Mouse (Mus musculus) hindbrain, postnatal 0 days (tissue): ENCODE measurements at regions not wholly inside any gene's neighbourhood (a gene's known extent, or its start where the extent isn't known, plus 50 kb on each side); places are given as distances from the start of the nearest gene placed in this dataset.

Experiments
- ATAC-seq: fragments of 200-750 bp; cut with Nextera tagmentation; 2 replicates; pipeline ENCODE4 v1.8.0; 2017; ENCODE audit warnings: mild to moderate bottlenecking, moderate TSS enrichment, moderate library complexity
- DNase-seq: peaks from one replicate; pipeline ENCODE4 v3.0.0-alpha.2; 2015; ENCODE audit warnings: low spot score
- H3K27ac ChIP-seq: fragments of 300-500 bp; sonication (generic); 2 replicates; pipeline ENCODE4 v1.5.1; 2014; ENCODE audit warnings: mild to moderate bottlenecking
- H3K27me3 ChIP-seq: fragments of 300-500 bp; sonication (generic); 2 replicates; pipeline ENCODE4 v1.6.1; 2014; ENCODE audit warnings: low read length, mixed read lengths; ENCODE audit not compliant: insufficient read depth
- H3K36me3 ChIP-seq: fragments of 300-500 bp; sonication (generic); 2 replicates; pipeline ENCODE4 v1.6.1; 2014; ENCODE audit warnings: low read length, mixed read lengths; ENCODE audit not compliant: insufficient read depth
- H3K4me1 ChIP-seq: fragments of 300-500 bp; sonication (generic); 2 replicates; pipeline ENCODE4 v1.6.1; 2014; ENCODE audit warnings: antibody characterized with exemption, low read length, mixed read lengths; ENCODE audit not compliant: insufficient read depth
- H3K4me2 ChIP-seq: fragments of 300-500 bp; sonication (generic); 2 replicates; pipeline ENCODE4 v1.6.1; 2014; ENCODE audit warnings: low read depth, mild to moderate bottlenecking, low read length, moderate library complexity, mixed read lengths
- H3K4me3 ChIP-seq: fragments of 300-500 bp; sonication (generic); 2 replicates; pipeline ENCODE4 v1.5.1; 2014; ENCODE audit warnings: low read length
- H3K9ac ChIP-seq: fragments of 300-500 bp; sonication (generic); replicated peaks from 2 replicates; pipeline ENCODE4 v1.6.1; 2014; ENCODE audit warnings: mild to moderate bottlenecking, low read length, moderate library complexity, mixed read lengths
- H3K9me3 ChIP-seq: fragments of 300-500 bp; sonication (generic); 2 replicates; pipeline ENCODE4 v1.6.1; 2016; ENCODE audit warnings: low read length, mixed read lengths
- CTCF ChIP-seq: IDR thresholded peaks from 2 replicates; pipeline ENCODE4 v1.5.1; 2016; ENCODE audit warnings: antibody characterized with exemption, control low read depth, low read depth
- WGBS: fragments of 180-500 bp; shearing (Covaris S2); extraction: QIAGEN DNeasy Blood & Tissue Kit; methylation state at CpG from one replicate; pipeline ENCODE4 v1.1.7; 2014; 5-methylcytosine and 5-hydroxymethylcytosine counted together

- no peaks in the 10 kb centered on the region for H3K27me3 ChIP-seq
- H3K9me3 ChIP-seq: no peaks in the 10 kb centered on the region
- peak overlapping the region; percentile 38 for H3K4me3 ChIP-seq
- peaks cover 10% of the 10 kb centered on the region; the same call in 1 of the 2 replicates for H3K4me1 ChIP-seq
- WGBS: 4% methylated on average over 19 of the region's 19 CpGs
- DNase-seq: peak; percentile 48
- peak; percentile 63 for ATAC-seq
- no peak for TF ChIP-seq CTCF
- peak overlapping the region; percentile 37; the same call in 1 of the 2 replicates for H3K9ac ChIP-seq
- peak overlapping the region; percentile 72 for H3K4me2 ChIP-seq
- H3K36me3 ChIP-seq: no peaks in the 10 kb centered on the region
- no peak overlapping the region for H3K27ac ChIP-seq
Observed at GRCm38 (mm10) chr11:25356671-25357586, 853.6 kb downstream of the 5730522E02Rik start.

GRCm38 (mm10) chr11:25335667-25336066, 874.9 kb downstream of the 5730522E02Rik start:
- 36% methylated on average over 2 of the region's 2 CpGs for WGBS
- ATAC-seq: no peak
- H3K4me2 ChIP-seq: no peak overlapping the region

GRCm38 (mm10) chr11:25330696-25331095, 879.9 kb downstream of the 5730522E02Rik start:
- H3K27ac ChIP-seq: no peak overlapping the region
- H3K9me3 ChIP-seq: no peaks in the 10 kb centered on the region
- H3K4me1 ChIP-seq: no peaks in the 10 kb centered on the region
- no peak for TF ChIP-seq CTCF
- no peaks in the 10 kb centered on the region for H3K36me3 ChIP-seq
- H3K27me3 ChIP-seq: no peaks in the 10 kb centered on the region
- H3K4me3 ChIP-seq: no peak overlapping the region
- H3K9ac ChIP-seq: no peak overlapping the region
- ATAC-seq (no peak), DNase-seq (no peak)
- H3K4me2 ChIP-seq: no peak overlapping the region
- 76% methylated on average over 4 of the region's 4 CpGs for WGBS

More at GRCm38 (mm10) chr11:25335667-25336066, 874.9 kb downstream of the 5730522E02Rik start:
- H3K27ac ChIP-seq: no peak overlapping the region
- H3K36me3 ChIP-seq: no peaks in the 10 kb centered on the region
- H3K9ac ChIP-seq: no peak overlapping the region
- H3K4me1 ChIP-seq: no peaks in the 10 kb centered on the region
- DNase-seq: no peak
- TF ChIP-seq CTCF: no peak
- no peaks in the 10 kb centered on the region for H3K9me3 ChIP-seq
- no peak overlapping the region for H3K4me3 ChIP-seq
- no peaks in the 10 kb centered on the region for H3K27me3 ChIP-seq

- ATAC-seq (no peak), DNase-seq (no peak)
- H3K27ac ChIP-seq: no peak overlapping the region
- H3K9me3 ChIP-seq: no peaks in the 10 kb centered on the region
- no peaks in the 10 kb centered on the region for H3K36me3 ChIP-seq
- no peak overlapping the region for H3K9ac ChIP-seq
- no peak for TF ChIP-seq CTCF
- H3K4me3 ChIP-seq: no peak overlapping the region
- no peaks in the 10 kb centered on the region for H3K27me3 ChIP-seq
- no peaks in the 10 kb centered on the region for H3K4me1 ChIP-seq
- H3K4me2 ChIP-seq: no peak overlapping the region
Observed at GRCm38 (mm10) chr11:25322426-25322825, 888.1 kb downstream of the 5730522E02Rik start.

GRCm38 (mm10) chr11:25321494-25321893, 889.1 kb downstream of the 5730522E02Rik start:
- ATAC-seq: no peak
- H3K4me3 ChIP-seq: no peak overlapping the region
- no peaks in the 10 kb centered on the region for H3K4me1 ChIP-seq
- no peak overlapping the region for H3K9ac ChIP-seq
- TF ChIP-seq CTCF: no peak
- no peaks in the 10 kb centered on the region for H3K36me3 ChIP-seq
- H3K27me3 ChIP-seq: no peaks in the 10 kb centered on the region
- no peak overlapping the region for H3K27ac ChIP-seq
- no peaks in the 10 kb centered on the region for H3K9me3 ChIP-seq
- 86% methylated on average over 4 of the region's 4 CpGs for WGBS
- H3K4me2 ChIP-seq: no peak overlapping the region
- no peak for DNase-seq

GRCm38 (mm10) chr11:25314645-25315044, 895.9 kb downstream of the 5730522E02Rik start:
- no peak overlapping the region for H3K9ac ChIP-seq
- no peaks in the 10 kb centered on the region for H3K36me3 ChIP-seq

GRCm38 (mm10) chr11:25313879-25314278, 896.7 kb downstream of the 5730522E02Rik start:
- no peaks in the 10 kb centered on the region for H3K4me1 ChIP-seq
- no peak overlapping the region for H3K27ac ChIP-seq
- no peaks in the 10 kb centered on the region for H3K36me3 ChIP-seq
- DNase-seq: peak; percentile 30
- no peaks in the 10 kb centered on the region for H3K9me3 ChIP-seq
- ATAC-seq: no peak
- no peak overlapping the region for H3K4me3 ChIP-seq
- WGBS: 10% methylated on average over 8 of the region's 8 CpGs
- H3K27me3 ChIP-seq: no peaks in the 10 kb centered on the region
- TF ChIP-seq CTCF: no peak
- no peak overlapping the region for H3K9ac ChIP-seq
- H3K4me2 ChIP-seq: peak overlapping the region; percentile 25; the same call in 1 of the 2 replicates

More at GRCm38 (mm10) chr11:25314645-25315044, 895.9 kb downstream of the 5730522E02Rik start:
- WGBS: 75% methylated on average over 10 of the region's 10 CpGs
- Histone ChIP-seq H3K9me3 (no peaks in the 10 kb centered on the region), H3K4me1 (no peaks in the 10 kb centered on the region), H3K27me3 (no peaks in the 10 kb centered on the region), H3K4me2 (no peak overlapping the region), H3K27ac (no peak overlapping the region), H3K4me3 (no peak overlapping the region)
- no peak for DNase-seq
- TF ChIP-seq CTCF: no peak
- no peak for ATAC-seq
